Mouse (Mus musculus) intestine, embryonic 14.5 days (tissue): Measurements from ENCODE around the gene Bicdl1. TPM values are rescaled to one million over a fixed set of nuclear protein-coding genes. Genes with fewer than 3 reads are reported as not detected.

Experiments used
- ATAC-seq: fragments of 200-750 bp; cut with Nextera tagmentation; replicated peaks from 2 replicates; pipeline ENCODE4 v1.8.0; 2017; ENCODE audit warnings: low read depth, moderate number of reproducible peaks, moderate TSS enrichment, moderate library complexity; ENCODE audit not compliant: low FRiP score, low TSS enrichment
- DNase-seq: peaks from one replicate; pipeline ENCODE4 v3.0.0-alpha.2; 2018; ENCODE audit warnings: low spot score
- H3K27ac ChIP-seq: fragments of 300-500 bp; sonication (generic); 2 replicates; pipeline ENCODE4 v1.5.1; 2014; ENCODE audit warnings: low read depth, mild to moderate bottlenecking, control low read depth
- H3K27me3 ChIP-seq: fragments of 300-500 bp; sonication (generic); replicated peaks from 2 replicates; pipeline ENCODE4 v1.6.1; 2014; ENCODE audit warnings: low read length, control low read depth; ENCODE audit not compliant: control insufficient read depth, insufficient read depth
- H3K36me3 ChIP-seq: fragments of 300-500 bp; sonication (generic); 2 replicates; pipeline ENCODE4 v1.6.1; 2014; ENCODE audit warnings: low read length, control low read depth; ENCODE audit not compliant: control insufficient read depth, insufficient read depth
- H3K4me1 ChIP-seq: fragments of 300-500 bp; sonication (generic); replicated peaks from 2 replicates; pipeline ENCODE4 v1.6.1; 2014; ENCODE audit warnings: low read length, control low read depth, mixed read lengths; ENCODE audit not compliant: control insufficient read depth, insufficient read depth
- H3K4me2 ChIP-seq: fragments of 300-500 bp; sonication (generic); 2 replicates; pipeline ENCODE4 v1.6.1; 2014; ENCODE audit warnings: low read length
- H3K4me3 ChIP-seq: fragments of 300-500 bp; sonication (generic); 2 replicates; pipeline ENCODE4 v1.5.1; 2014; ENCODE audit warnings: low read depth, low read length, control low read depth, mixed read lengths
- H3K9ac ChIP-seq: fragments of 300-500 bp; sonication (generic); 2 replicates; pipeline ENCODE4 v1.6.1; 2014; ENCODE audit warnings: mild to moderate bottlenecking, low read length
- H3K9me3 ChIP-seq: fragments of 300-500 bp; sonication (generic); 2 replicates; pipeline ENCODE4 v1.6.1; 2016; ENCODE audit warnings: low read length, control low read depth; ENCODE audit not compliant: control insufficient read depth
- WGBS: fragments of 180-500 bp; shearing (Covaris S2); extraction: QIAGEN DNeasy Blood & Tissue Kit; methylation state at CpG from one replicate; pipeline ENCODE4 v1.1.7; 2014; 5-methylcytosine and 5-hydroxymethylcytosine counted together
- polyA plus RNA-seq: library from polyadenylated mRNA; unstranded; fragments of >200 nt; fragmentation: Nextera tagmentation; extraction: Ambion mirVana; gene quantifications from 2 replicates; pipeline ENCODE4 v1.2.1, GENCODE M21; 2014

The Bicdl1 gene
- polyA plus RNA-seq, 1 experiment from 2014 or later, result 13.6 TPM

DNA sequence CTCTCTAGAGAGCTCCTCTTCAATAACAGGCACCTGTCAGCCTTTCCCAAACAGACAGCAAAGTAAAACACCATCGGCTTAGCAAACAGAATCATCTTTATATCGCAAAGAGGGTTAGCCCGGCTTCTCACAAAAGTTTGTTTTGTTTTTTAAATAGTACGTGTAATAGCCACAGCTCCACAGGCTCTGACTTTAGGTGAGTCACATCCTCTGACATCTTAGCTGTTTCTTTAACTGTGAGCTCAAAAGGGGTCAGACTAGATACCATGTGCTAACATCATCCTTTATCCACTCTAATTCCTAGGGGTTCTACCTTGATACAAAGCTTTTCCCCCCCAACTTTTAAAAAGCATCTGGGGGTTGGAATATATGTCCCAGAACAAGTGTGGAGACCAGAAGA is 21.2 kb downstream of the Bicdl1 start:
- ATAC-seq, result no peak
- Histone ChIP-seq H3K36me3 (no peaks in the 10 kb centered on the region), H3K4me1 (no peaks in the 10 kb centered on the region), H3K27ac (no peak overlapping the region), H3K4me2 (no peak overlapping the region), H3K9me3 (no peaks in the 10 kb centered on the region), H3K4me3 (no peak overlapping the region), H3K27me3 (no peaks in the 10 kb centered on the region), H3K9ac (no peak overlapping the region)
- no peak for DNase-seq
- WGBS, result 88% methylated on average over 4 of the region's 4 CpGs

GRCm38 (mm10) chr5:115708930-115709329 is 22.5 kb downstream of the Bicdl1 start:
- no peaks in the 10 kb centered on the region for H3K27me3 ChIP-seq
- WGBS, result 59% methylated on average over 3 of the region's 3 CpGs
- no peak overlapping the region for H3K4me2 ChIP-seq
- DNase-seq (no peak), ATAC-seq (no peak)
- H3K27ac ChIP-seq, result no peak overlapping the region
- H3K36me3 ChIP-seq, result no peaks in the 10 kb centered on the region
- no peaks in the 10 kb centered on the region for H3K4me1 ChIP-seq
- no peak overlapping the region for H3K4me3 ChIP-seq
- H3K9me3 ChIP-seq, result no peaks in the 10 kb centered on the region
- no peak overlapping the region for H3K9ac ChIP-seq

DNA sequence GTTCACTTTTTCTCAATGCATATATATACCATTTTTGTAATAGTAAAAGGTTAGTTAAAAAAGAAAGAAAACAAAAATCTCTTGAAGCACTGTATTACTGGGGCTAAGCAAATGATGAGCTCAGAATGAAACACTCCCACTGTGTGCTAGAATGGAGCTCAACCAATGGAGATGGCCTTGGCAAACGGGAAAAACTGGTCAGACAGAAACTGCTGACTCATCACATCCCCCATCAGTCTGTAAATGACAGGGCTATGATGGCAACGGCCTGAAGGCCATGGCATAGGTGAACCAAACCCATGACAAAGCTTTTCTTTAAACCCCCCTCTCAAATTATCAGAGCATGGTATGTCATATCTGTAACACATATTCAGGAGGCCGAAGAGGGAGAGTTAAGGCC is 29.4 kb downstream of the Bicdl1 start:
- 53% methylated on average over 3 of the region's 3 CpGs for WGBS
- Histone ChIP-seq H3K9me3 (no peaks in the 10 kb centered on the region), H3K27ac (no peak overlapping the region), H3K4me3 (no peak overlapping the region), H3K4me2 (no peak overlapping the region), H3K9ac (no peak overlapping the region), H3K27me3 (no peaks in the 10 kb centered on the region), H3K36me3 (no peaks in the 10 kb centered on the region), H3K4me1 (no peaks in the 10 kb centered on the region)
- ATAC-seq (no peak), DNase-seq (no peak)

DNA sequence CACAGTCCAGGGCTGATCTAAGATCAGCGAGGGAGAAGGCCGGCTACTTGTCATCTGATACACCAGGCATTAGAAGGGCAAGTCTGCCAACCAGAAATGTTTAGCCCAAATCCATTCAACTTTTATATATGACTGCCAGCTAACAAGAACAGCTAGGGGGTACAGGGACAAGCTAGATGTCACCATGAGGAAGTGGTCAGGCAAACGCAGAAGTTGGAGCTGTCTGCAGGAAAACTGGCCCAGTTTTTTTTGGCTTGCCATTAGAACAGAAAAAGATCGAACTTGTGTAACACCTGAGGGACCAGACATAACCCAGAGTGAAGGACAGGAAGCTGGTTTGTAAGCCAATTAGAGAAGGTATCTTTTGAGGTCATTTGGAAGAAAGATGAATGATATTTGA is 30.2 kb downstream of the Bicdl1 start:
- WGBS, result 81% methylated on average over 4 of the region's 4 CpGs
- no peak overlapping the region for H3K9ac ChIP-seq
- DNase-seq (no peak), ATAC-seq (no peak)
- no peak overlapping the region for H3K27ac ChIP-seq
- no peaks in the 10 kb centered on the region for H3K27me3 ChIP-seq
- no peak overlapping the region for H3K4me3 ChIP-seq
- H3K4me1 ChIP-seq, result no peaks in the 10 kb centered on the region
- H3K9me3 ChIP-seq, result no peaks in the 10 kb centered on the region
- no peaks in the 10 kb centered on the region for H3K36me3 ChIP-seq
- no peak overlapping the region for H3K4me2 ChIP-seq

DNA sequence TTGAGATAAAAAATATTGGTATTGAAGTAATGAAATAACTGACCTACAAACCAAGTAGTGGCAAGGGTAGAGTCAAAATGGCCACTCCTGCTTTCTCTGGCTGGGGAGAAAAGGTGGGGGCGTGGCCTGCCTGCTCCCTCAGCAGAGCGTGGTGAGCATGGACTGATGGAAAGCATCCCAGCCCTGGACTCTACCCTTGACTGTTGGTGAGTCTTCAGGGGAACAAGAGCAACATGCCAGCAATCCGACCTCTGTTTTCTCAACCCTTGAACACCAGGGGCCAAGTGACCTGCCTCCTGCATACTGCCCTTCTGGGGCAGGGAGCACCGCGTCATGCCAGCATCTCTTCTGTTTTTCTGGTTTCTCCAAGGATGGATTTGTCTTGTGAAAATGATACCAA is 34.6 kb downstream of the Bicdl1 start:
- Histone ChIP-seq H3K36me3 (no peaks in the 10 kb centered on the region), H3K4me2 (no peak overlapping the region), H3K9me3 (no peaks in the 10 kb centered on the region), H3K9ac (no peak overlapping the region), H3K27me3 (no peaks in the 10 kb centered on the region), H3K4me1 (no peaks in the 10 kb centered on the region), H3K27ac (no peak overlapping the region), H3K4me3 (no peak overlapping the region)
- no peak for DNase-seq
- ATAC-seq, result no peak
- WGBS, result 72% methylated on average over 5 of the region's 5 CpGs

GRCm38 (mm10) chr5:115695191-115695770 is 36.1 kb downstream of the Bicdl1 start:
- DNase-seq (no peak), ATAC-seq (no peak)
- no peaks in the 10 kb centered on the region for H3K9me3 ChIP-seq
- H3K4me3 ChIP-seq, result no peak overlapping the region
- H3K4me2 ChIP-seq, result no peak overlapping the region
- no peak overlapping the region for H3K9ac ChIP-seq
- no peaks in the 10 kb centered on the region for H3K27me3 ChIP-seq
- no peaks in the 10 kb centered on the region for H3K36me3 ChIP-seq
- no peaks in the 10 kb centered on the region for H3K4me1 ChIP-seq
- no peak overlapping the region for H3K27ac ChIP-seq
- 74% methylated on average over 6 of the region's 6 CpGs for WGBS

DNA sequence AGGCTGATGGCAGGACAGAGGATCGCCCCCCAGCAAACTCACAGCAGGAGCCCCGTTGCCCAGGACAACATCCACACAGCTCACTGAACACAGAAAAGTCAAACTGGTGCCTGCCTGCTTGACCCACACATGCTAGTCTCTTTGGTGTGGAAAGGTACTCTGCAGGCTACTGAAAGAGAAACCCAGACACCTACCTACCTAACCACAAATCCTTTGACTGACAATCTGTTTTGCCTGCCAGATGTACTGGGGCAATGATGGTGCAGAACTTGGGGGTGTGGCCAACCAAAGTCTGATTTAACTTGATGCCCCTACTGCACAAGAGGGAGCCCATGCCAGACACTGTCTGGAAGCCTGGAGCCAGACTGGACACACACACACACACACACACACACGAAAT is 38.1 kb downstream of the Bicdl1 start:
- Histone ChIP-seq H3K4me3 (no peak overlapping the region), H3K27me3 (no peaks in the 10 kb centered on the region), H3K27ac (no peak overlapping the region), H3K9me3 (no peaks in the 10 kb centered on the region), H3K4me1 (no peaks in the 10 kb centered on the region), H3K36me3 (no peaks in the 10 kb centered on the region), H3K9ac (no peak overlapping the region), H3K4me2 (no peak overlapping the region)
- DNase-seq (no peak), ATAC-seq (no peak)
- 48% methylated on average over 3 of the region's 3 CpGs for WGBS

GRCm38 (mm10) chr5:115686716-115687115 is 44.7 kb downstream of the Bicdl1 start:
- H3K9ac ChIP-seq, result no peak overlapping the region
- DNase-seq, result no peak
- 66% methylated on average over 7 of the region's 7 CpGs for WGBS
- no peaks in the 10 kb centered on the region for H3K27me3 ChIP-seq
- no peak overlapping the region for H3K4me2 ChIP-seq
- no peaks in the 10 kb centered on the region for H3K9me3 ChIP-seq
- ATAC-seq, result no peak
- no peak overlapping the region for H3K27ac ChIP-seq
- H3K36me3 ChIP-seq, result no peaks in the 10 kb centered on the region
- H3K4me1 ChIP-seq, result no peaks in the 10 kb centered on the region
- no peak overlapping the region for H3K4me3 ChIP-seq

GRCm38 (mm10) chr5:115685126-115685525 is 46.3 kb downstream of the Bicdl1 start:
- WGBS, result 82% methylated on average over 10 of the region's 10 CpGs
- no peak for DNase-seq
- Histone ChIP-seq H3K36me3 (no peaks in the 10 kb centered on the region), H3K4me3 (no peak overlapping the region), H3K9me3 (no peaks in the 10 kb centered on the region), H3K4me1 (no peaks in the 10 kb centered on the region), H3K9ac (no peak overlapping the region), H3K27me3 (no peaks in the 10 kb centered on the region), H3K4me2 (no peak overlapping the region), H3K27ac (no peak overlapping the region)
- ATAC-seq, result no peak
